Mouse (Mus musculus): ENCODE data around the gene Cox14.
"Not testable (repeated sequence)": the region's sequence is repeated elsewhere in the genome, so short reads cannot be mapped to it uniquely, and the experiment has no call there.

Cox14 gene

DNA sequence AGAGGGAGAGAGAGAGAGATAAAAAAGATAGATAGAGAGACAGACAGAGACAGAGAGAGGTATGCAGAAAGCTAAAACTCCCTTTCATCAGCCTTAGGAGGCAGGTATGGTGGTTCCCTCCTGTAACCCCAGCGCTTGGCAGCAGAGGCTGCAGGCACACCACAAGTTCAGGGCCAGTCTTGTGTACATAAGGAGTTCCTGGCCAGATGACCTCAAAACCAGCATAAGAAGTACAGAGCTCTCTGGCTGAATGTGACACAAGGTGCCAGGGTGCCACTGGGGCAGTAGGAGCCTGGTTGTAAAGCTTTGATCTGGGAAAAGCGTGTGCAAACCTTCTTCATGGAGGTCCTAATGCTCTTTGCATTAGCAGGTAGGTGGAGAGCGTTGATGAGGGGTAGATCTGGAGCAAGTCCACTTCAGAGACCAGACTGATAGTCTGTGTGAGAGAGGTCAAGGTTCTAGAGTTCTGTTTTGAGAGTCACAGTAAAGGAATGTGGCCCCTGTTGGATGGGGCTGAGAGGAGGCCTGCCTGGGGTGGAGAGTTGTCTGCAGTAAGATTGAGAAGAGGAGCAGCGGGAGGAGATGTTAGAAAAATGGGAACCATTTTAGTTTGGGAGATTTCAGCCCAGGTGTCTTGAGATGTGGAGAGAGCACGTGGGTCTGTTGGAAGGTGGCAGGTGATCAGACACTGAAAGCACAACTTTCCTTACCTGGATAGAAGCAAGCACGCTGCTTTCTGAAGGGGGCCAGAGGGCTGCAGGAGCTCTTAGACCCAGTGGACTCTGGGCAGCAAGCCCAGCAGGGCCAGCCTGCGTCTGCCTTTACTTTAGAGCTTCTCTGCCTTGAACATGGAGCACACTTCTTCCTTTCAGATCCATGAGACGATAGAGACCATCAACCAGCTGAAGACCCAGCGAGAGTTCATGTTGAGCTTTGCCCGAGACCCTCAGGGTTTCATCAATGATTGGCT is 14.9 kb upstream of the Cox14 start:
- no peak for DNase-seq

DNA sequence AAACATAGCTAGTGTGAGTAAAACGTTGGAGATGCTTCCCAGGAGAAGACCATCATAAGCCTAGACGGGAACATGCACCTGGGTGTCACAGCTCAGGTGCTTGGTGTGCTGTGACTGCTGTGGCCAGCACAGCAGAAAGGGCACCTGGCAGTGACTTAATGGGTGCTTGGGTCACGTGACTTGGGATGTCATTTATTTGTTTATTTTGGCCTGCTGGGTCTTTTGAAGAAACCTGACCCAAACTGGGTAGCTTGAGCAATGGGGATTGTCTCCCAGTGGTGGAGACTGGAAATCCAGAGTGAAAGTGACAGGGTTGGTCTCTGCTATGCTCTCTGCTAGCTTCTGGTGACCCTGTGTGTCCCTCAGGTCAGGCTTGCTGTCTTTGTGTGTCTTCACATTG is 13.9 kb upstream of the Cox14 start:
- no peak for DNase-seq

DNA sequence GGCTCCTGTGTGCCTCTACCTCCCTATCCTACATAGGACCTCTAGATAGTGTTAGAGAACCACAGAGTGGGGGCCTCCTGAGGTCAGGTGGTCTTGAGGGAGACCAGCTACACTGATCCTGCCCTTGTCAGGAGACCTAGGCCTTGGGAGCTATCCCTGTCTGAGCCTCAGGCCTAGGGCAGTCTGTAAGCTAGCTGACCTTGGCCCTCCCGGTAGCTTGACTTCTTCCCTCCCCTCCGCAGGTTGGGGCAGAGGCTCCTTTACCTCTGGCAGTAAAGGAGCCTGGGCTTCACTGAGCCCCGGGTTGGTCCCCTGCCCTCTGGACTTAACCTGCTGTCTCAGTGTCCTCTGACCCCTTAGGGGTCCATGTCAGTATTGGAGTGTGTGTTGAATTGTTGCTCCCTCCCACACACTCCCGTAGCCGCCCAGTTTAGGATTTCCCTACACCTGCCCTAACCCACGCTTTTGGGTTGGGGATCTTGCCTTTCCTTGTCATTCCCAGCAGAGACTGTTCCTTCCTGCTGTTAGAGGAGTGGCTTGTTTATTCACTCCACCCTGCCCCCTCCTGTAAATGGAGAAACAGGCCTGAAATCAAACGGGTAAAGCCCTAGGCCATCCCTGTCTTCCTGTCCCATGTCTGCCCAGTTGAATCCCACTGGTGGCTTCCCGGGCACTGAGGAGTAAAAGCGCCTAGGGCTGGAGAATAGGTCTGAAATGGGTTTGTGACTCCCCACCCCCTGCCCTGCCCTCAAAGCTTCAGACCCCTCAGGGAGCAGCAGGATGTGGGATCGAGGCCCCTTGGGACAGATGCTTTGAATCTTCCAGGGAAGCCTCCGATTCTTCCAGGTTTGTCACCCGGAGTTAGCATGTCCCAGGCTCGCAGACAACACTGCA is 12.5 kb upstream of the Cox14 start:
- DNase-seq: no peak

DNA sequence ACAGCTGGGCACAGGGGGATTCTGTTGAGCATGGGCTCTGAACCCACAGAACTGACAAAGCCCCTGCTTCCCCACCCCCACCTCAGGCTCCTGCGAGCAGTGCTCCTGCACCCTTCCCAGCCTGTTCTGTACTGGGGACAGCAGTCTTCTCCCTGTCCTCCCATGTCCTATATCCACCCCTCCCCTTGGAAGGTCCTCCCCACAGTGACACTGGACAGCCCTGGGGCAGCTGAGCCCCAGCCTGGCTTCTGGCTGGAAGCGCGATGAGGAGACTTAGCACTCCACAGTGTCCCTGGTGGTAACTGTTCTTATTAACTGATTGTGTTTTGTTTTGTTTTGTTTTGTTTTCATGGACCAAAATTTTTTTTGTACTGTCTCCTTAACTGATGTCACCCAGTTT is 11.8 kb upstream of the Cox14 start:
- no peak for DNase-seq

DNA sequence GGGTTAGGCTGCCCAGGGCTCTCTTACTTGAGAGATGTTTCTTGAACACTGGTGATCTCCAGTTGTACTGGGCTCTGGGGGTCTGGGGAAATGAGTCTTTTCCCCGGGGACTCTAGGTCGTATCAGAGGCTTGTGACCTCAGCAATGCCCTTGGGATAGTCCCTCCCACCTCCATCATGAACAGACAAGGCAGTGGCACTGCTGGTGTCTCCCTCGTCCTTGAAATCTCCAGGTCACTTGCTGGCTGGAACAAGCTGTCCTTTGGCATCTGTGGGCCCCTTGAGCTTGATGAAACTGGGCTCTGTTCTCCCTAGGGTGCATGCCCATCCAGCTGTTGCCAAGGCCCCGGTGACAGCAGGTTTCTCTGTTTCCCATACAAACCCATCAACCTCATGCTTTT is 11.2 kb upstream of the Cox14 start:
- no peak for DNase-seq

DNA sequence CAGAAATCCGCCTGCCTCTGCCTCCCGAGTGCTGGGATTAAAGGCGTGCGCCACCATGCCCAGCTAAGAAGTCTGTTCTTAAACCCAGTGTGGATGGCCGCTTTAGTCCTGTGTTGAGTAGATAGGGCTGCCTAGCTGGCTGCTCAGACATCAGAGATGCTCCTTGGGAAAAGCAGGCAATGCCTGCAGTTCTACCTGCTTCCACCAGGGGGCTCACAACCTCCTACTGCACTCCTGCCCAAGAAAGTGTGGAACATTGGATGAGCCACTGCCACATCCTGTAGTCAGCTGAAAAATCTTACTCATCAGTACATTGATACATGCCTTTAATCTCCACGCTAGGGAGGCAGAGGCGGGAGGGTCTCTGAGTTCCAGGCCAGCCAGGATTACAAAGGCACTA is 10.6 kb upstream of the Cox14 start:
- DNase-seq: peak; percentile 88

DNA sequence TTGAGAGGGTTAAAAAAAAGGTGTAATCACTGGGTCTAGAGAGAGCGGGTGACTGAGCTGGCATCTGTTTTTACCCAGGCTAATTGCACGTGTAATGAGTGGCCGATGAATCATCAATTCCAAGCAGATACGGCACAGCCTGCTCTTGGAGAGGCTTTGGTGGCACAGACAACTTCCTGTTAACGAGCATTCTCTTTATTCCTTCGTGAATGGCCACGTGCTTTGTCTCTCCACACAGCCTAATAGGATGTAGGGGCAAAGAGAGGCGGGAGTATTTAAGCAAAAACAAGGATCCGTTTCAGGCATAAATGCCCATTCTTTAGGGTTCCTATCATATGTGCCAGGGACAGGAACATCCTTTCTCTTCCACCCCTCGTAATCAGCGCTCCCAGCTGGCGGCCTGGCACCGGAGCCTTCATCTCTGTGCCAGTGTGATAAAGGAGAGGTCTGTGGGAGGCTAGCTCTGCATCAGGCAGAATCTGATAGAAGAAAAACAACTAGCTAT is 10.0 kb upstream of the Cox14 start:
- DNase-seq: no peak

DNA sequence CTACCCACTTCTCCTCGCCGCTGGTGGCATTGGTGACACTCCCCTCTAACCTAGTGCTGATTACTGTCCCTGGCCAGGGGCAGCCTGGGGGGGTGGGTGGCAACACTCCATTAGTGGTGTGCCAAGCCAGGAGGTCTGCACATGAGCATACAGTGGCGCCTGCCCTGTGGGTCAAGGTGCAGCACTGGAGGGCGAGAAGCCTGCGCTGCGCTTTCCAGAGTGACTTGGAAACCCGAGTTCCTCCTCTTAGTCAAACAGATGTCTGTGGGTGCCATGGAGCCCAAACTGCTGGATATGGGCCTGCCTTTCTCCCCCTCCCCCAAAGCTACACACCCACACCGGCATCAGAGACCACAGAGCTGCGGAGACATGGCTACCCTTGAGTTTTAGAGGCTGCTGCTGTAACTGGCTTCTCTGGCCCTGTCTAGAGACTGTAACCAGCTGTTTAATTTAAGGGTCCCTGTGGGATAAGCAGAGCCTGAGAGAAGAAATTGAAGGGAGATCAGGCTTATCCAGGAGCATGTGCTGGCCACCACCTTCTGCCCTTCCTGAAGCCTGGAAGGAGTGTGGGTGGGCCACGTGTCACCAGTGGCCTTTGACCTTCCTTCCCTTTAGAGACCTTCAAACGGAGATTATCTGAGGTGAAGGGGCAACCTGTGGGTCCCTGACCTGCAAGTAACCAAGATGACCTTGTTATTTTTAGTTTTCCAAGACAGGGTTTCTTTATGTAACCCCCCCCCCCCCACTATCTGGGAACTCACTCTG is 9.3 kb upstream of the Cox14 start:
- no peak for DNase-seq

DNA sequence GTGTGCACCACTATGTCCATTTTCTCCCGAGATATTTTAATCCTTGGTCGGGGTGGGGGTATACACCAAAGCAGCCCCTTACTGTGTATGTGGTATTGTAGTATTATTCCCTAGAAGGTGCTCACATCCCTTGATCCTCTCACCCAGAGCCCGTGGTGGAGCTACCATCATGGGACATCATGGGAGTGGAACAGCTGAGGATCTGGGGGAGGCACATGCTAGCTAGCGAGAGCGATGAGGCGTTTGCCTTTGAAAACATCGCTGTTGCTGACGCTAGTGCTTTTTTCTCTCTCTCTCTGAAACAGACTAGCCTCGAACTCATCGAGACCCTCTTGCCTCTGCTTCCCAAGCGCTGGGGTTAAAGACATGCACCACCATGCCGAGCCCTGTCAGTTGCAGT is 8.6 kb upstream of the Cox14 start:
- DNase-seq: no peak

DNA sequence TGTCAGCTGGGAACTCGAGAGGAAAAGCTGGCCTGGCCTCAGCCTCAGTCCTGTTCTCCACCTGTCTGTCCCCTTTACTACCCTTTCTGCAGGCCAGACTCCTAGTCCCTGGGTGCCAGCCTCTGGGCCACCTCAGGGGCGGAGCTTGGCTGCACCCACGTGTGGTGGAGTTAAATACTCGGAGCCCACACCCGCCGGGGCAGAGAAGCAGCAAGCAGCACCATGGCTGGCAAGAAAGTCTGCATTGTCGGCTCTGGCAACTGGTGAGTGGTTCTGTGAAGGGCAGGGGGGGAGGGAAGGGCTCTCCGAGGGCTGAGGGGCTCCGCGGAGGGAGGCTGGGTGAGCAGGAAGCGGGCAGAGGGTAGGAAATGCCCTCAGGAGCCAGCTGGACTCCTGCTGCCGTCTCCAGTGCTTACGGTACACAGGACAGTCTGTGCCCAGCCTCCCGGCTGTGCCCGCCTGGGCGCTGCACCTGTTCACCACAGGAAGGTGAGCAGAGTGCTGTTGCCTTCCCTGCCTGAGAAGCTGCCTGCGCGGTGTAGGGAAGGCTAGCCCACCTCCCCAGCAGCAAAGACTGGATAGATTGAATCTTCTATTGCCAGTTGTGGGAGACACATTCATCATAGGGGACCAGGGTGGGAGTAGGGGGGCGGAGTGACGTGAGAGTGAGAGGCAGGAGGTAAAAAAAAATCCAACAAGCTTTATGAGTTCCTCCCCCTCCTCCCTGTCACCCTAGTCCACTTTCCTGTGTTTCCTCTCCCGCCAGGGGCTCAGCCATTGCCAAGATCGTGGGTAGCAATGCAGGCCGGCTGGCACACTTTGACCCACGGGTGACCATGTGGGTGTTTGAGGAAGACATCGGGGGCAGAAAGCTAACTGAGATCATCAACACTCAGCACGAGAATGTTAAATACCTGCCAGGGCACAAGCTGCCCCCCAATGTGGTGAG is 7.8 kb upstream of the Cox14 start, which contains the start of gene Gpd1:
Gene Gpd1, plus strand, starts transcription at position 130 of the 949 bp plus-strand sequence.
- peak; percentile 69 for DNase-seq

DNA sequence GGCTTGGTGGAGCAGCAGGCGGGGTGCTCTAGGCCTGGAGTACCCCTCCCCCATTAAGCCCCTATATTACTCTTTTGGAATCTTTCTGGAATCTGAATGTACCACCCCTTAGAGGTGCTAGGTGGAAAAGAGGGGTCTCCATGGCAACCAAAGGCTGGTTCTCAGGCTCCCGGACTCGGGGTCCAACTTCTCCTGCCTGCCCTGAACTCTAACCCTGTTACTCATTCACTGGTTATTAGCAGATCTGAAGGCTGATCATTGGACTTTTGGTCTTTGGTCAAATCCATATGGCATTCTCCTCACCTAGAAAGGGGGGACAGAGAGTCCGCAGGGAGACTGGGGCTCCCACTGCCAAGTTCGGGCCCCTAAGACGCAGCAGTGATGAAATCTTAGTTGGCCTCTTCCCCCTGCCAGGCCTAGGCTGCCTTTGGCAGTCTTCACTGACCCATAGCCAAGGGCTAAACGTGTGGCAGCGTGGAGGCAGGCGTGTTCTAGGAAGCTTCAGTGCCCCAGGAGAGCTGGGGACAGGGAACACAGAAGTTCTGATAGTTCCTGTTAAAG is 6.9 kb upstream of the Cox14 start:
- no peak for DNase-seq

DNA sequence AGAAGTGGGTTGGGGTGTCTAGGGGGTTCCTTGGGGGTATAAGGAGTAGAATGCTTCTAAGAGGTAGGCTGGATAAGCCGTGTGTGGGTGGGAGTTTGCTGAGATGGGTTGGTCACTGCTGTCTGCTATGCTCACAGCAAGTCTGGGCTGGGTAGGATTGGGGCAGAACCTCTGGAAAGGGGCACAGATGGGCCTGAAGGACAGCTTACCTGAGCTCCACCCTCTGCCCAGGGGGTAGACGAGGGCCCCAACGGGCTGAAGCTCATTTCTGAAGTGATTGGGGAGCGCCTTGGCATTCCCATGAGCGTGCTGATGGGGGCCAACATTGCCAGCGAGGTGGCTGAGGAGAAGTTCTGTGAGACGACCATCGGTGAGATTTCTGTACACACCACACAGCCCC is 5.6 kb upstream of the Cox14 start:
- no peak for DNase-seq

DNA sequence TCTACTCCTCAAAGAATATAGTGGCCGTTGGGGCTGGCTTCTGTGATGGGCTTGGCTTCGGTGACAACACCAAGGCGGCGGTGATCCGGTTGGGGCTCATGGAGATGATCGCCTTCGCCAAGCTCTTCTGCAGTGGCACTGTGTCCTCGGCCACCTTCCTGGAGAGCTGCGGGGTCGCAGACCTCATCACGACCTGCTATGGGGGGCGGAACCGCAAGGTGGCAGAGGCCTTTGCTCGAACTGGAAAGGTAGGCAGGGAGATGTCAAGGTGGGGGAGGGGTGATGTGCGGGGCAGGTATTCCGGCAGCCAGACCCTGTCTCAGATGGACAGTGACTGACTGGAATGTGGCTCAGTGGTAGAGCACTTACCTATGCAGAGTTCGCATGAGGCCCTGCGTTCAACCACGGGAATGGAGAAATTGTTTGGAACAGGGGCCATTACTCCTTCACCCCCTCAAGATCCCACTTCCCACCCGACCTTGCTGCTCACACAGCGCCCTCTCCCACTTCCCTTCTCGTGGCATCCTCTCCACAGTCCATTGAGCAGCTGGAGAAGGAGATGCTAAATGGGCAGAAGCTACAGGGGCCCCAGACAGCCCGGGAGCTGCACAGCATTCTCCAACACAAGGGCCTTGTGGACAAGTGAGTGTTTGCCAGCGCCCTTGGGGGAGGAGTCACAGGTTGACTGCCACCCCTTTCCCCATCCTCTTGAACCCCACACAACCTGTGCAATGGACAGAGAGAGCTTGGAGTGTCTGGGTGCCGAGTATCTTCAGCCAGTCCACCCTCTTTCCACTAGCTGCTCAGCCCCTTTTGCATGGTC is 3.3 kb upstream of the Cox14 start:
- DNase-seq: no peak

DNA sequence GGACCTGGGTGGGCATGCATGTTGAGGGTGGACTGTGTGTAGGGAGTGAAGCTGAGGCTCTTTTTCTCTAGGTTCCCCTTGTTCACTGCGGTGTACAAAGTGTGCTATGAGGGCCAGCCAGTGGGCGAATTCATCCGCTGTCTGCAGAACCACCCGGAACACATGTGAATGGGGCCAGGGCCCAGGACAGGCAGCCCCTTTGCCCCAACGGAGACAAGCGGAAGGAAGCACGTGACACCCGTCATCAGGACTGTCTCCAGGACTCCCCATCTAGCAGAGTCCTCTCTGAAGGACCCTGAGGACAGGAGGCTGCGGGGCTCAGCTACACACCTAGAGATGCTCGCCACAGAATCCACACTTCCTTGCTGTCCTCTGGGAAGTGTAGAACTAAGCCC is 2.3 kb upstream of the Cox14 start:
- no peak for DNase-seq

DNA sequence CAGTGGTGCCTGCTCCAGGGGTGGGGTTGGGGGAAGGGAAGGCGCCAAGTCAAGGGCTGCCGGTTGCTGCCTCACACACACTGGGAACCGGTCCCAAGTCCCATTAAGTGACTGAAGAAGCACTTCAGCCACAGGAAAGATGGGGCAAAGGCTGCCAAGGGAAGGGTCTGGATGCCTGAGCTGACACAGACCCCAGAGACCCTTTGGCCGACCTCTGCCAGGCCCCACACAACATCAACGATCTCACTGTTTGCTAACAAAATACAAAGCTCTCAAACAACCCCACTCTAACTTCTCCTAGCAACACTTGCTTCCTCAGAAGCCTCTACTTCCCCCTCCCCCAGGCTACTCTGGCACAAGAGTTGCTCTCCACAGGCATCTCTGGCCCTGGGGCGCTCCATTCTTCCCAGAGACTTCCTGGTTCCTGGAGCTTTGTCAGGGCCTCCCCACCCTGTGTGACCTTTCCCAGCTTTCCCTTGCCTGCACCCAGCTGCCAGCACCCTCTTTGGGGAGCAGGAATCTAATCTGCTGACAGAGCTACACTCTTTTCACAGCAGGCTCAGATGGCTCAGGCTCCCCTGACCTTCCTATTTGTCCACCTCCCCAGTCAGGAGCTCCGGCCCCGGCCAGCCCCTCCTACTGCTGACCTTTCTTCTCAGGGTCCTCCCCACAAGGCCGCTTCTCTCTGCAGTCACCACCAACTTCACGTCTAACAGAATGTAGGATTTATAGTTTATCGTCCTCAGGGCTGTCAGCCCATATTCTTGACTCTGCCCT is 1.7 kb upstream of the Cox14 start:
- DNase-seq: peak; percentile 87

DNA sequence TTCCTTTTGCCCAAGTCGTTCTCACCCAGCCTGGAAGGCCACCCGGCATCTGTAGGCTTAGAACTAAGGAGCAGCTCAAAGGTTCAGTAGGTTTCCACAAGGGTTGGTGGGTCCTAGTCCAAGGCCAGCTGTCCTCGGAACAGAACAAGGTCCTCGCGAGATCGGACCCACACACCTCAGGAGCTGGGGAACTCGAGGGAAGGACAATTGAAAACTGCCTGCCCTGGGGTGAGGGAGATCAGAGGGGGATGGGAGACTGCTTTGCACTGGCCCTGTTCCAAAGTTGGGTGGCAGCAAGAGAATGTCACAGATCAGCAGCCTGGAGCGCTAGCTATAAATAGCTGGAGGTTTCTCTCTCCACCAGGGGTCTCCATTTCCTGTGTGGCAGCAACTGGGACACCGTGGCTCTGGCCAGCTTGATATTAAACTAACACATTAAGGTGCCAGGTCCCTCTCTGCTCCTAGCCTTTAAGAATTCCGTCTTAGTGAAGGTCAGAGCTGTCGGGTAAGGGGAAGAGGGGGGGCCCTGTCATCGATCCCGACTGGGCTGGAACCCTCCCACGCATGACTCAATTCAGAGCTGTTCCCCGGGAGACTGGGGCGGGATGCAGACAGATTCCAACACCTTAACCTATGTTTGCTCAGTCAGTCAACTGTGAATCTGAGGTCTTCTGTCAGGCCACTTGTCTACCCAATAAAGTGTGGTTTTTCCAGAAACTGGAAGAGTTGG is 961 bp upstream of the Cox14 start:
- DNase-seq: peak; percentile 83

DNA sequence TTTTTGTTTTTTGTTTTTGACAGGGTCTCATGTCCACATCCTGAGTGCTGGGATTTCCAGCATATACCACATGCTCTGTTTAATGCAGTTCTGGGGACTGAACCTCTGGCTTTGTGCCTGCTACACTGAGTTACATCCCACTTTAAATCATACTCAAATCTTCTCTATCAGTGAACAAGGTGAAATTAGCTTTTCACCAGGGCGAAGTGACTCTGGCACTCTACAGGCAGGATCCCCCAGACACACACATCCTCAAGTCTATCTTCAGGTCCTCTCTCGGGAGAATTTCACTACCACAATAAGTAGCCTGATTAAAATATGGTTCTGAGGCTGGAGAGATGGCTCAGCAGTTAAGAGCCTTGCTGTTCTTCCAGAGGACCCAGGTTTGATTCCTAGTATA is 1.1 kb downstream of the Cox14 start:
- no peak for DNase-seq

DNA sequence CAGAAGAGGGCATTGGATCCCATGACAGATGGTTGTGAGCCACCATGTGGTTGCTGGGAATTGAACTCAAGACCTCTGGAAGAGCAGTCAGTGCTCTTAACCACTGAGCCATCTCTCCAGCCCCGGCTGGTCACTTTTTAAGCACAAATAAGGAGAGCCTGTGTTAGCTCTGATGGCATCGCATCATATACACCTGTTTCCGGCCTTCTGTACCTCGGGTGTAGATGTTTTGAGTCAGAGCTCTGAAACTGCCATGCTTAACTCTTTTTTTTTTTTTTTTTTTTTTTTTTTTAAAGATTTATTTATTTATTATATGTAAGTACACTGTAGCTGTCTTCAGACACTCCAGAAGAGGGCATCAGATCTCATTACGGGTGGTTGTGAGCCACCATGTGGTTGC is 1.6 kb downstream of the Cox14 start:
- DNase-seq: not testable (repeated sequence)

DNA sequence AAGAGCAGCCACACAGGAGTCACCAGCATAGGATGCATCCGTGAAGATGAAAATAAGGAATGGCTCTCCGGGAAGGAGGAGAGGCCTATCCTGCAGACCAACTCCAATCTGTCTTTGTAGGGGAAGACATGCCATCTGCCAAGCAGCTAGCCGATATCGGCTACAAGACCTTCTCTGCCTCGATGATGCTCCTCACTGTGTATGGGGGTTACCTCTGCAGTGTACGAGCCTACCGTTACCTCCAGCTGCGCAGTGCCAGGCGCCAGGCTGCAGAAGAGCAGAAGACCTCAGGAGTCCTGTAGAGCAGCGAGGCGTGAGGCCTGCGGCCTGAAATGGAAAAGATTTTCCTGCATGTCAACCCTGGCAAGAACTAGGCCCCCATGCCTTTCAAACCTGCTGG is 2.1 kb downstream of the Cox14 start:
- DNase-seq: no peak
